Mouse (Mus musculus) heart, postnatal 0 days (tissue): ENCODE data around the gene Ankrd50. TPM values are rescaled to one million over a fixed set of nuclear protein-coding genes. Genes with fewer than 3 reads are reported as not detected.

ENCODE experiments used
- ATAC-seq: fragments of 200-750 bp; cut with Nextera tagmentation; 2 replicates; pipeline ENCODE4 v1.8.0; 2017; ENCODE audit warnings: low read depth, moderate number of reproducible peaks, moderate library complexity; ENCODE audit not compliant: insufficient read depth
- DNase-seq: peaks from one replicate; pipeline ENCODE4 v3.0.0-alpha.2; 2016; ENCODE audit warnings: low spot score
- H3K27ac ChIP-seq: fragments of 300-500 bp; sonication (generic); 2 replicates; pipeline ENCODE4 v1.5.1; 2014; ENCODE audit warnings: low read depth, mild to moderate bottlenecking
- H3K27me3 ChIP-seq: fragments of 300-500 bp; sonication (generic); 2 replicates; pipeline ENCODE4 v1.6.1; 2014; ENCODE audit warnings: low read length, mixed read lengths; ENCODE audit not compliant: control insufficient read depth, insufficient read depth
- H3K36me3 ChIP-seq: fragments of 300-500 bp; sonication (generic); replicated peaks from 2 replicates; pipeline ENCODE4 v1.6.1; 2014; ENCODE audit warnings: low read length, mixed read lengths; ENCODE audit not compliant: control insufficient read depth, insufficient read depth
- H3K4me1 ChIP-seq: fragments of 300-500 bp; sonication (generic); 2 replicates; pipeline ENCODE4 v1.6.1; 2014; ENCODE audit warnings: antibody characterized with exemption; ENCODE audit not compliant: control insufficient read depth, insufficient read depth
- H3K4me2 ChIP-seq: fragments of 300-500 bp; sonication (generic); 2 replicates; pipeline ENCODE4 v1.6.1; 2014; ENCODE audit warnings: low read depth, mild to moderate bottlenecking, low read length, moderate library complexity
- H3K4me3 ChIP-seq: fragments of 300-500 bp; sonication (generic); 2 replicates; pipeline ENCODE4 v1.5.1; 2014; ENCODE audit warnings: low read depth, low read length
- H3K9ac ChIP-seq: fragments of 300-500 bp; sonication (generic); replicated peaks from 2 replicates; pipeline ENCODE4 v1.6.1; 2014; ENCODE audit warnings: low read depth, low read length, mixed read lengths
- H3K9me3 ChIP-seq: fragments of 300-500 bp; sonication (generic); replicated peaks from 2 replicates; pipeline ENCODE4 v1.6.1; 2016; ENCODE audit warnings: low read length; ENCODE audit not compliant: control insufficient read depth
- CTCF ChIP-seq: IDR thresholded peaks from 2 replicates; pipeline ENCODE4 v1.5.1; 2016; ENCODE audit warnings: antibody characterized with exemption, control low read depth, low read depth
- EP300 ChIP-seq: IDR thresholded peaks from 2 replicates; pipeline ENCODE4 v1.6.1; 2016; ENCODE audit warnings: antibody characterized with exemption, low read depth
- WGBS: fragments of 180-500 bp; shearing (Covaris S2); extraction: QIAGEN DNeasy Blood & Tissue Kit; methylation state at CpG from one replicate; pipeline ENCODE4 v1.1.7; 2014; 5-methylcytosine and 5-hydroxymethylcytosine counted together
- polyA plus RNA-seq: library from polyadenylated mRNA; unstranded; fragments of >200 nt; fragmentation: Nextera tagmentation; extraction: Ambion mirVana; gene quantifications from 2 replicates; pipeline ENCODE4 v1.2.1, GENCODE M21; 2015
- total RNA-seq: library from RNA; depleted of rRNA; stranded (reverse); fragments of >200 nt; gene quantifications from 2 replicates; pipeline ENCODE4 v1.2.3, GENCODE M21; 2014; ENCODE audit warnings: low replicate concordance

Ankrd50 gene
- total and polyA plus RNA-seq, 2 experiments from 2014 or later, result 10.9 to 85.9 TPM

DNA sequence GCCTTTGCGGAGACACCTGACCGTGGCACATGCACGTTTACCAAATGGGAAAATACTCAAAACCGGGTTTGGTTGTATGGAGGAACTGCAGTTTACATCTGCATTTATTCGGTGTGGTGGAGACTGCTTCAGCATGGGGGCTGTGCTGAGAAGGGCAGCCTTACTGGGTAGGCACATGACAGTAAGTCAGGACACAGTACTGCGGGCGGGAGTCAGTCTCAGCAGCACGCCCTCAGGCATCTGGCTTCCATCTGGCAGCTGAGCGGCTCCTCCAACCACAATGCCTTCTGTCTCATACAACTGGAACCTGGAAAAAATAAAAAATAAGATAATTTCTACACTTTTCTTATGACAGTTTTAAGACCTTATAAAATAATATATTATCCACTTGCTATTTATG, 32.4 kb downstream of the Ankrd50 start:
- H3K9ac ChIP-seq, result no peak overlapping the region
- H3K9me3 ChIP-seq, result no peaks in the 10 kb centered on the region
- H3K4me1 ChIP-seq, result no peaks in the 10 kb centered on the region
- no peak overlapping the region for H3K4me3 ChIP-seq
- H3K27me3 ChIP-seq, result no peaks in the 10 kb centered on the region
- H3K36me3 ChIP-seq, result peaks cover 64% of the 10 kb centered on the region
- no peak for ATAC-seq
- 84% methylated on average over 9 of the region's 9 CpGs for WGBS
- no peak overlapping the region for H3K27ac ChIP-seq
- no peak overlapping the region for H3K4me2 ChIP-seq
- DNase-seq, result no peak
- TF ChIP-seq CTCF, result no peak
- no peak for TF ChIP-seq EP300

DNA sequence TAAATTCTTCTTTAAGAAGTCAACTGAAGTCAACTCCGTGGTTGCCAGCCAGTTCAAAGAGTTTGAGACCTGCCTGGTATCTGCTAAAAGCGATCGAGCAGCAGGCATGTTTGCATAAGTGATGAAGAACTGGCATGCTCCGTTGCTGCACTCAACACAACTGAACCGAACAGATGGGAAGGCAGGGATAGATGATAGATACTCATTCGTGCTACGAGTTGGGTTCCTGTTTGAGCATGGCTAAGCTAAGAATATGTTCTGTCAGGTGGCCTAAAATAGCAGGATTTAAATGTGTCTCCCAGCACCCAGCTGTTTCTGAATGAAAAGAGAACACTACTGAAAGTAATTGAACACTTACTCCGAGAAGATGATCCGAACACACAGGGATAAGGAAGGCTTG, 38.1 kb downstream of the Ankrd50 start:
- Histone ChIP-seq H3K4me3 (no peak overlapping the region), H3K4me1 (no peaks in the 10 kb centered on the region), H3K27ac (no peak overlapping the region), H3K27me3 (no peaks in the 10 kb centered on the region), H3K9me3 (no peaks in the 10 kb centered on the region), H3K36me3 (peaks cover 11% of the 10 kb centered on the region), H3K4me2 (no peak overlapping the region), H3K9ac (no peak overlapping the region)
- WGBS, result 83% methylated on average over 9 of the region's 9 CpGs
- DNase-seq (no peak), ATAC-seq (no peak)
- TF ChIP-seq CTCF (no peak), EP300 (no peak)

GRCm38 (mm10) chr3:38443875-38444274, 40.8 kb downstream of the Ankrd50 start:
- TF ChIP-seq EP300 (no peak), CTCF (no peak)
- Histone ChIP-seq H3K9me3 (no peaks in the 10 kb centered on the region), H3K4me2 (no peak overlapping the region), H3K4me1 (no peaks in the 10 kb centered on the region), H3K4me3 (no peak overlapping the region), H3K27ac (no peak overlapping the region), H3K27me3 (no peaks in the 10 kb centered on the region), H3K9ac (no peak overlapping the region), H3K36me3 (no peaks in the 10 kb centered on the region)
- ATAC-seq (no peak), DNase-seq (no peak)
- 61% methylated on average over 4 of the region's 4 CpGs for WGBS

DNA sequence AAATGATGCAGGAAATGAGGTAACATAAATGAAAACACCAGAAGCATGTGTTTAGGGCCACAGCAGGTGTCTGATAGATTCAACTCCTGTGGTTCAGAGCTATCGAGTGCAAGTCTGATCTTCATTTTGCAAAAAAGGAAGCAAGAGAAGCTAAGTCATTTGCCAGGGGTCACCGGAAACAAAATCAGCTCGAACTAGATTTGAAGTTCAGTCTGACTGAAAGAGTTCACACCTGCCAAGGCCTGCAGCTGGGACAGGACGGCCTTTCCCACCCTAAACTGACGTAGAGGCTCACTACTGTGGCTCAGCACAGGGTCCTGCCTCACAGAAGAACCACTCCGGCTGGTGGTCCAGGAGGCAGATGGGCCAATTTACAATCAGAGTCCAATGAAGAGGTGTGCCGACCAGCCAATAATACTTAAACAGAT, 44.1 kb downstream of the Ankrd50 start:
- 74% methylated on average over 7 of the region's 7 CpGs for WGBS
- no peaks in the 10 kb centered on the region for H3K27me3 ChIP-seq
- no peak for DNase-seq
- TF ChIP-seq EP300, result no peak
- no peak for TF ChIP-seq CTCF
- H3K9ac ChIP-seq, result no peak overlapping the region
- H3K4me3 ChIP-seq, result no peak overlapping the region
- no peak for ATAC-seq
- H3K4me2 ChIP-seq, result no peak overlapping the region
- no peaks in the 10 kb centered on the region for H3K36me3 ChIP-seq
- H3K9me3 ChIP-seq, result no peaks in the 10 kb centered on the region
- no peak overlapping the region for H3K27ac ChIP-seq
- H3K4me1 ChIP-seq, result no peaks in the 10 kb centered on the region

DNA sequence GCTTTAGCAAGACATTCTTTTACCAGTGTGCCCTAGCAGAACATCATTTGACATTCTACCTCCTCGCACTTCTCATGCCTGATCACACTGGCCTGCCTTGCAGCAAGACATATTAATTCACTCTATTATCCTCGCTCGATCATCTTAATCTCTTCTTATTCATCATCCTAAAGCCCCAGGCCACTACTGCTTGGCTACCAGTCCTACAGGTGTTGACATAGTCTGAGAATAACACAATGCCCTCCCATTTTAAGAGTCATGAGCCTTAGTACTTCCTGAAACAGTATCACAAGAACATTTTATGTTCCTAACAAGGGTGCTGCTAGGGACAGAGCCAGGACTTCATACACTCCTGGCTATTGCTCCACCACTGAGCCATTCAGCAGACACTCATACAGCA, 48.0 kb downstream of the Ankrd50 start:
- no peaks in the 10 kb centered on the region for H3K4me1 ChIP-seq
- TF ChIP-seq CTCF (no peak), EP300 (no peak)
- DNase-seq, result no peak

GRCm38 (mm10) chr3:38435828-38436227, 48.8 kb downstream of the Ankrd50 start:
- Histone ChIP-seq H3K9ac (no peak overlapping the region), H3K4me2 (no peak overlapping the region), H3K4me3 (no peak overlapping the region), H3K27ac (no peak overlapping the region), H3K4me1 (no peaks in the 10 kb centered on the region), H3K9me3 (no peaks in the 10 kb centered on the region), H3K36me3 (no peaks in the 10 kb centered on the region), H3K27me3 (no peaks in the 10 kb centered on the region)
- no peak for TF ChIP-seq EP300
- no peak for TF ChIP-seq CTCF
- WGBS, result 80% methylated on average over 6 of the region's 6 CpGs
- DNase-seq (no peak), ATAC-seq (no peak)

More for the DNA sequence above, 48.0 kb downstream of the Ankrd50 start:
- ATAC-seq, result no peak
- Histone ChIP-seq H3K9me3 (no peaks in the 10 kb centered on the region), H3K27ac (no peak overlapping the region), H3K4me2 (no peak overlapping the region), H3K9ac (no peak overlapping the region), H3K36me3 (no peaks in the 10 kb centered on the region), H3K4me3 (no peak overlapping the region), H3K27me3 (no peaks in the 10 kb centered on the region)
- WGBS, result 91% methylated on average over 3 of the region's 3 CpGs
